Mouse (Mus musculus): ENCODE measurements around the gene Cd200r3.

Cd200r3 gene

GRCm38 (mm10) chr16:44943468-44943867, at the start of gene Cd200r3:
Gene Cd200r3, plus strand, starts transcription at chr16:44943678.
- DNase-seq (ENCODE audit: low spot score in 2 of 2), result no peak

- no peak for DNase-seq (ENCODE audit: low spot score in 2 of 2)
Observed at GRCm38 (mm10) chr16:44932016-44932415, 11.5 kb upstream of the Cd200r3 start.

- no peak for DNase-seq (ENCODE audit: low spot score in 2 of 2)
Observed at GRCm38 (mm10) chr16:44951360-44952114, 8.1 kb downstream of the Cd200r3 start.

- DNase-seq (ENCODE audit: low spot score in 2 of 2), result no peak
Observed at GRCm38 (mm10) chr16:44962296-44962695, 18.8 kb downstream of the Cd200r3 start.

- peak; percentile 72 to 79 for DNase-seq (ENCODE audit: low spot score in 2 of 2)
Observed at GRCm38 (mm10) chr16:44962777-44963176, 19.3 kb downstream of the Cd200r3 start.

GRCm38 (mm10) chr16:44964526-44965374, 21.3 kb downstream of the Cd200r3 start:
- no peak for DNase-seq (ENCODE audit: low spot score in 2 of 2)

GRCm38 (mm10) chr16:44965428-44965827, 21.9 kb downstream of the Cd200r3 start:
- no peak for DNase-seq (ENCODE audit: low spot score in 2 of 2)

- DNase-seq (ENCODE audit: low spot score in 2 of 2), result no peak
Observed at GRCm38 (mm10) chr16:44965890-44966289, 22.4 kb downstream of the Cd200r3 start.

- no peak for DNase-seq (ENCODE audit: low spot score in 2 of 2)
Observed at GRCm38 (mm10) chr16:44966891-44967290, 23.4 kb downstream of the Cd200r3 start.

- no peak for DNase-seq (ENCODE audit: low spot score in 2 of 2)
Observed at GRCm38 (mm10) chr16:44968113-44968512, 24.6 kb downstream of the Cd200r3 start.

GRCm38 (mm10) chr16:44970925-44971324, 27.4 kb downstream of the Cd200r3 start:
- no peak for DNase-seq (ENCODE audit: low spot score in 2 of 2)

GRCm38 (mm10) chr16:44974042-44974441, 30.6 kb downstream of the Cd200r3 start:
- no peak for DNase-seq (ENCODE audit: low spot score in 2 of 2)

GRCm38 (mm10) chr16:44976081-44976480, 32.6 kb downstream of the Cd200r3 start:
- no peak for DNase-seq (ENCODE audit: low spot score in 2 of 2)

GRCm38 (mm10) chr16:44976892-44977633, 33.6 kb downstream of the Cd200r3 start:
- no peak for DNase-seq (ENCODE audit: low spot score in 2 of 2)

GRCm38 (mm10) chr16:44978193-44978592, 34.7 kb downstream of the Cd200r3 start:
- DNase-seq (ENCODE audit: low spot score in 2 of 2), result no peak

GRCm38 (mm10) chr16:44979355-44979896, 35.9 kb downstream of the Cd200r3 start:
- DNase-seq (ENCODE audit: low spot score in 2 of 2), result no peak

GRCm38 (mm10) chr16:44982972-44983371, 39.5 kb downstream of the Cd200r3 start:
- no peak for DNase-seq (ENCODE audit: low spot score in 2 of 2)

- DNase-seq (ENCODE audit: low spot score in 2 of 2), result no peak
Observed at GRCm38 (mm10) chr16:44983379-44984060, 40.0 kb downstream of the Cd200r3 start.

GRCm38 (mm10) chr16:44984111-44984510, 40.6 kb downstream of the Cd200r3 start:
- no peak for DNase-seq (ENCODE audit: low spot score in 2 of 2)

- DNase-seq (ENCODE audit: low spot score in 2 of 2), result no peak
Observed at GRCm38 (mm10) chr16:44984925-44985324, 41.4 kb downstream of the Cd200r3 start.

GRCm38 (mm10) chr16:44986029-44986428, 42.6 kb downstream of the Cd200r3 start:
- DNase-seq (ENCODE audit: low spot score in 2 of 2), result no peak
